Mouse (Mus musculus) MEL (cell line): ENCODE results near the gene Tapt1.

Experiments used
- CHD2 ChIP-seq: IDR thresholded peaks from 2 replicates; pipeline ENCODE4 v1.6.1; 2011; ENCODE audit warnings: low read length, improper control_type of control experiment
- CTCF ChIP-seq, 3 experiments: IDR thresholded peaks in 2 of 3; conservative IDR thresholded peaks in 1 of 3; 2 replicates each; pipeline ENCODE4 v1.5.1; 2011 to 2012; ENCODE audit warnings: low read length in 3 of 3, low read depth in 2 of 3, mild to moderate bottlenecking in 2 of 3, improper control_type of control experiment in 1 of 3, inconsistent platforms in 1 of 3, mixed read lengths in 1 of 3, moderate library complexity in 1 of 3; ENCODE audit not compliant: control insufficient read depth in 1 of 3, insufficient read depth in 1 of 3, poor library complexity in 1 of 3, severe bottlenecking in 1 of 3
- MAX ChIP-seq: IDR thresholded peaks from 2 replicates; pipeline ENCODE4 v1.6.1; 2011; ENCODE audit warnings: low read length, improper control_type of control experiment
- MAZ ChIP-seq: IDR thresholded peaks from 2 replicates; pipeline ENCODE4 v1.6.1; 2012; ENCODE audit warnings: low read depth, mild to moderate bottlenecking, inconsistent platforms, low read length, improper control_type of control experiment
- NELFE ChIP-seq: IDR thresholded peaks from 2 replicates; pipeline ENCODE4 v1.6.1; 2011; ENCODE audit warnings: low read depth, low read length, improper control_type of control experiment
- NRF1 ChIP-seq: IDR thresholded peaks from 2 replicates; pipeline ENCODE4 v1.6.1; 2014; ENCODE audit warnings: low read depth, mild to moderate bottlenecking, inconsistent platforms, low read length, improper control_type of control experiment, moderate library complexity; ENCODE audit not compliant: poor library complexity, insufficient read depth, severe bottlenecking
- POLR2A ChIP-seq, 2 experiments: IDR thresholded peaks; 2 replicates each; pipeline ENCODE4 v1.6.1; 2011 to 2012; ENCODE audit warnings: low read length in 2 of 2, mild to moderate bottlenecking in 2 of 2, control low read depth in 1 of 2, improper control_type of control experiment in 1 of 2, low read depth in 1 of 2, moderate library complexity in 1 of 2; ENCODE audit not compliant: control insufficient read depth in 1 of 2, insufficient read depth in 1 of 2, poor library complexity in 1 of 2
- POLR2AphosphoS5 ChIP-seq: IDR thresholded peaks from 2 replicates; pipeline ENCODE4 v1.6.1; 2012; ENCODE audit warnings: low read depth, borderline replicate concordance, mild to moderate bottlenecking, inconsistent platforms, low read length, moderate library complexity, mixed read lengths
- SMC3 ChIP-seq: IDR thresholded peaks from 2 replicates; pipeline ENCODE4 v1.6.1; 2011; ENCODE audit warnings: low read depth, low read length, improper control_type of control experiment
- UBTF ChIP-seq: IDR thresholded peaks from 2 replicates; pipeline ENCODE4 v1.6.1; 2012; ENCODE audit warnings: low read depth, mild to moderate bottlenecking, inconsistent platforms, low read length, improper control_type of control experiment, moderate library complexity, borderline replicate concordance; ENCODE audit not compliant: insufficient read depth

GRCm38 (mm10) chr5:44199109-44199508 lies 27.3 kb downstream of the Tapt1 start:
- TF ChIP-seq POLR2A (IDR thresholded peaks at IDR 0.05; ENCODE audit: control insufficient read depth in 1 of 2, insufficient read depth in 1 of 2, low read depth in 1 of 2, low read length in 2 of 2, poor library complexity in 1 of 2) = no peak
- TF ChIP-seq NRF1 = no peak
- no peak for TF ChIP-seq CTCF (IDR thresholded peaks at IDR 0.05 in 2 of 3, conservative IDR thresholded peaks at IDR 0.05 in 1 of 3; ENCODE audit: control insufficient read depth in 1 of 3, insufficient read depth in 1 of 3, low read depth in 2 of 3, low read length in 3 of 3, poor library complexity in 1 of 3, severe bottlenecking in 1 of 3)
- no peak for TF ChIP-seq MAX
- TF ChIP-seq POLR2AphosphoS5 = no peak
- no peak for TF ChIP-seq CHD2
- TF ChIP-seq MAZ = no peak
- no peak for TF ChIP-seq UBTF
- no peak for TF ChIP-seq SMC3
- no peak for TF ChIP-seq NELFE
